Mouse (Mus musculus) frontal cortex, postnatal 36 days (tissue): ENCODE measurements around the gene R3hdm4.
"Not testable (repeated sequence)": the region's sequence is repeated elsewhere in the genome, so short reads cannot be mapped to it uniquely, and the experiment has no call there.

ENCODE experiments used
- DNase-seq, 2 experiments: peaks; one replicate each; pipeline ENCODE4 v3.0.0; 2022; ENCODE audit warnings: low spot score in 2 of 2

The R3hdm4 gene

DNA sequence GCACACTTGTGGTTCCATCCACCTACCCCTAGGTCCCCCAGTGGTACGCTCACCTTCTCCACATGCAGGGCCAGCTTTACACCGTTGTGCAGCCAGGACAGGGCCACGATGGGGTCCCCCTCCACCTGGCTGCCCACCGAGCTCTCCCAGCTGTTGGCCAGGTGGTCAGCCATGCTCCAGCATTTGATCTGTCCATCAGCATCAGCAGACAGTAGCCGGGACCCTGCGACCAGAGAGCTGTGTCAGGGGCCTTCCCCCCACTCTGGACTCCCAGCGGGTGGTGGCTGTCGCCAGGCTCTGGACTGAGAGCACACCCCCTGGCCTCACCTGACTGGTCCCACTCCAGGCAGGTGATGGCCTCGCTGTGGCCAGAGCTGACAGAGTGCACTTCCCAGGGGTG, 14.3 kb downstream of the R3hdm4 start:
- DNase-seq = no peak

DNA sequence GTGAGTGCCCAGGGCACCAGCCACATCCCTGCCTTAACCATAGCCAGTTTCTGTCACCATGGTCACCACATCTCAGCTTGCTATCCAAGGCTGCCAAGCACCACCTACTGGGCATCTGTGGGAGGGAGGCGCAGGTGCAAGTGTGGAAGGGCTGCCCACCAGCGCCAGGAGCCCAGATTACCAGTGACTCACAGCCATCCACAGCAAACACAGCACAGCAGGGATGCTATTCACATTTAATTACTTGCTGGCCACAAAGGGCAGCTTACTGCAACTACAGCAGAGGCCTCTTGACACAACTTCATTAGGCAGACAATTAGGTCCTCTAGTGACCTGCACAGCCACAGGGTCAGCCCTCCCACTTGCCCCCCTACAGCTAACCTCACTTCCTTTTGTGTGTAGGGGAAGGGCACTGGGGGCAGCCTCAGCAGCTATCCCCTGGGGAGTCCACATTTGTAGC, 20.0 kb downstream of the R3hdm4 start:
- peak; percentile 80 to 89 for DNase-seq

DNA sequence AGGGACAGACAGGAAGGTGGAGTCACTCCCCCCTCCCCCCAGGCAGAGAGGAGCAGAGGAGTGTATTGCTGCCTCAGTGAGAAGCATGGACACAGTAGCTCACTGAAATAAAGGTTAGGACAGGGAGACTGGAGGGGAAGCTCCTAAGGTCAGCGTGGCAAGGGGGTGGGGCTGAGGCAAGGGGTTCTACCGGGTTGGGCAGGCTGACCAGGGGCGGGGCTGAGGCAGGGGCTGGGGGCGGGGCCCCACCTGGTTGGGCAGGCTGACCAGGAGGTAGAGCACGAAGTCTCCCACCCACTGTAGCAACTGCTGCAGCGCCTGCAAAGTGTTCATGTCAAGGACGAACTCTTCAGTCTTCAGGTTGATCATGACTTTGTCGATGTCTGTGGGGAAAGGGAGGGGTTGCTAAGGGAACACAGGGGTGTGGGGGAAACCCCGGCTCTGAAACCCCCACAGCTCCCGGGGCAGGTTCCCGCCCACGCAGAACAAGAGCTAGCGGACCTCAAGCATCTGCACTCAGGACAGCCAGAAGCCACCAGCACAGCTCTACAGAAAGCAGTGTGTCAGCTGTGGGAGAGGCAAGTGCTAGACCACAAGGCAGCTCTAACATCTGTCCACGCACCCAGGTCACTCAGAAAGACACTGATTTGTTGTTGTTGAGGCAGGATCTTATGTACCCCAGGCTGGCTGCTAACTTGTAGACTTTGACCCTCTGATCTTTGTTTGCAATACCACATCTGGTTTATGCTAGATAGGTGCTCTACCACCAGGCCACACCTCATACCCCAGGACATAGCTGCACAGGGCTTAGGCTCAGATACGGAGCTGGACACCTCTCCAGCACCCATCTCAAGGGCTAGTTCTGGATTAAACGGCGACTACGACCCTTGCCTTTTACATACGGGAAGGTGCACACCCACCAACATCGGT, 23.4 kb downstream of the R3hdm4 start:
- no peak for DNase-seq

DNA sequence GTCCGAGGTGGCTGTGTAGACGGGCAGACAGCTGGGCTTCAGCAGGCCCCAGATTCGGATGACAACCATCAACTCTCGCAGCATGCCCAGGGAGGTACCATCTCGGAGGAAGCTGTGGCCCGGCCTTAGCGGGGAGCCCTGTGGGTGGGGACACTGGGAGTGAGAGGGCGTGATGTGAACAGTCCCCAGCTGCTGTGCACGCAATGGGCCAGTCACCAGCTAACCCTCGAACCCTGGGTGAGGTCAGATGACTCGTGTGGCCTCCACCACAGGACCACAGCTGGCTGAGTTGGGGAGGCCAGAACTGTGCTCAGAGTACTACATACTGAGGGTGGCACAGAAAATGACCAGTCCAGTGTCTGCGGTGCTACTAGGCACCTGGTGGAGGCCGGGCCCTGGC, 24.2 kb downstream of the R3hdm4 start:
- DNase-seq = no peak

DNA sequence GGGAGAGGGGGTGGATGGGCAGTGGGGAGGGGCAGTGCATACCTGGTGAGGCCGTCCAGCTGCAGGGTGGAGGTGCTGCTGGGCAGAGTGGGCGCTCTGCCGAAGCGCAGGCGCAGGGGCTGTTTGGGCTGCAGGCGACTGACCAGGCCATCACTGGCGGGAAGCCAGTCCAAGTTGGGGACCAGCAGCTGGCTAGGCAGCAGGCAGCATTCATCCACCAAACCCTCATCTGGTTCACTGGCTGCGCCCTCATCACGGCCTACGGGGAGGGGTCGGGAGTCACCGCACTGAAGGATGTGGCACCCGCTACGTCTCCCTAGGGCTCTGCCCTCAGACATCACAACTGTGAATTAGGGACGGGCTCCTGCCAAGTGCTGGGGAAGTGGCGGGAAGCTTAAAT, 24.7 kb downstream of the R3hdm4 start:
- no peak for DNase-seq

DNA sequence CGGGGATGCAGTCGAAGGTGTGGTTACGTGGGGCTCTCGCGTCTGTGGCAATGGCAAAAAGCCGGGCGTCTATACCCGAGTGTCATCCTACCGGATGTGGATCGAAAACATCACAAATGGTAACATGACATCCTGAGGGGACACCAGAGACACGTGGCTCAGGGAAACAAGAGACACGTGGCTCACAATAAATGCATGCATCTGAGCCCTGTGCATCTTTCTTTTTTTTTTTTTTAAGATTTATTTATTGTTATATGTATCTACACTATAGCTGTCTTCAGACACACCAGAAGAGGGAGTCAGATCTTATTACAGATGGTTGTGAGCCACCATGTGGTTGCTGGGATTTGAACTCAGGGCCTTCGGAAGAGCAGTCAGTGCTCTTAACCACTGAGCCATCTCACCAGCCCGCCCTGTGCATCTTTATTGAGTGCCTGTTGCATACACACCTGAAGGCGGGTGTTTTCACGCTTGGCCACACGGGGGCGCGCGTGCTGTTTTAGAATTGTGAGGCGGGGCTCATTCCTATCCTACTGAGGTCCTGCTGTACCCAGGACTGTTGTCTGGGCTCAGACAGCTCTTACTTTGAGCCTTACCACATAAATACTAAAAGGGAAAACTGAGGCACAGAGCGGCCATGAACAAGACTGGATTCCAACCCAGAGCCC, 28.4 kb downstream of the R3hdm4 start:
- peak; percentile 79 to 81 for DNase-seq

DNA sequence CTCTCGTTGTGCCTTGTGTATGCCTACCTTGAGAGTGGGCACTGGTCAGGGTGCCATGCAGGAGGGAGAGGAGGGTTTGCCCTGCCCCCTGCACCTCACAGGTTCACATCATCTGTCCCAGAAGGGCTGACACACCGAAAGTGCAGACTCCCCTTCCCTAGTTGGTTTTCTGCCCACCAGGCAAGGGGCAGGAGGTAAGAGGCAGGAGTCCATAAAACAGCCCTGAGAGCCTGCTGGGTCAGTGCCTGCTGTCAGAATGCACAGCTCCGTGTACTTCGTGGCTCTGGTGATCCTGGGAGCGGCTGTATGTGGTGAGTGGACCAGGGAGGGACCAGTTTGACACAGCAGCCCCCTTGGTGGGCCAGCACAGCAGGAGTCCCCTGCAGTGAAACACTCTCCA, 30.3 kb downstream of the R3hdm4 start, which contains the start of gene Cfd:
TSS of gene Cfd (plus strand) at position 184 of the 400 bp plus-strand sequence.
- no peak for DNase-seq

DNA sequence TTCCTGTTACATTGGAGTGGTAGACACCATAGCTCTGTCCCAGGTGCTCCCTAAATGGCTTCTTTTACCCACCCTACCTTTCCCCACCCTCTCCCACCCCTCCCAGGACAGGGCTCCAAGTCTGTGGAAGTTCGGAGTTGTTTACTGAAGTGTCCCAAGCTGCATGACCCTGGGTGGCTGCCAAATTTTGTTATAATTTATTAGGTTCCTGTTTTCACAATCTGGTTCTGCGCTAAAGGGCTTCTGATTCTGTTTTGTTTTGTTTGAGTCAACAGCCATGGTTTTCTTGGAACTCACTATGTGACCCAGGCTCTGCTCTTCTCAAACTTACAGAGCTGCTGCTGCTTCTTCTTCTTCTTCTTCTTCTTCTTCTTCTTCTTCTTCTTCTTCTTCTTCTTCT, 31.6 kb downstream of the R3hdm4 start:
- no peak for DNase-seq

DNA sequence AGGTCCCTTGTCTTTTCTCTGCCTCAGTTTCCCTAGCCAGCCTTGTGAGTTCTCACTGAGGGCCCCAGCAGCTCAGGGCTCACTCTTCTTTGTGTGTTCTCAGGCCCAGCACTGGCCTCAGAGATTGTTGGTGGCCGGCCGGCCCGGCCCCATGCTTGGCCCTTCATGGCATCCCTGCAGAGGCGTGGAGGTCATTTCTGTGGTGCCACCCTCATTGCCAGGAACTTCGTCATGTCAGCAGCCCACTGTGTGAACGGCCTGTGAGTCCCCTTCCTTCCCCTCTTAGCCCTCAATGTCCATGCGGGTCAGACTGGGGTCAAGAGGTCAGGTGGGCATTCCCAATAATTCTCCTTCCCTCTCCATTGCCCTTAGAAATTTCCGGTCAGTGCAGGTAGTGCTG, 34.4 kb downstream of the R3hdm4 start:
- DNase-seq = no peak

DNA sequence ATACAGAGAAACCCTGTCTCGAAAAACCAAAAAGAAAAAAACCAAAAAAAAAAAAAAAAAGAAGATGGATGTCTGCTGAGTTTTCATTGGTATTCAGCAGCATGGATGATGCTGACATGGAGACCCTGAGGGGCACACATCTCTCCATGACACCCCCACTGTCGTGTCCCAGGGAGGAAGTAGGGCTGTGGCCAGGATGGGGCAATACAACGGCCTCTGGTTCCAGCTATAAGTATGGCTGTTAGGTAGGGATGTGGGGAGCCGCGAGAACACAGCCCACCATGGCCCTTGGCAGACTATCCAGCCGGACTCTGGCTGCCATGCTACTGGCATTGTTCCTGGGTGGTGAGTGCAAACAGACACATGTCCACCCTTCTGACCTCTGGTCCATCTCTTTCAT, 35.0 kb downstream of the R3hdm4 start, which contains the start of gene Elane:
TSS of gene Elane (plus strand) at position 194 of the 400 bp plus-strand sequence.
- no peak for DNase-seq

DNA sequence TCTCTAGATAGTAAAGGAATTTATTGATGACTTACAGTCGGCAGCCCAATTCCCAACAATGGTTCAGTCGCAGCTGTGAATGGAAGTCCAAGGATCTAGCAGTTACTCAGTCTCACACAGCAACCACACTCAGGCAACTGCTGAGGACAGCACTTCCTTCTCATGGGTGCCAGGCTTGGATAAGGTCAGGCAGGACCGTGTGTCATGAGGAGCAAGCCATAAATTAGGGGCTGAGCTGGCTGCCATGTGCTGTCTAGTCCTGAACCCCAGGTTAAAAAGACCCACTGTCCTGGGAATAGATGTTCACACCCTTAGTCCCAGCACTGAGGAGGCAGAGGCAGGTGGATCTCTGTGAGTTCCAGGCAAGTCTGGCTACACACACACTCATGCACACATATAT, 36.1 kb downstream of the R3hdm4 start:
- not testable (repeated sequence) for DNase-seq

DNA sequence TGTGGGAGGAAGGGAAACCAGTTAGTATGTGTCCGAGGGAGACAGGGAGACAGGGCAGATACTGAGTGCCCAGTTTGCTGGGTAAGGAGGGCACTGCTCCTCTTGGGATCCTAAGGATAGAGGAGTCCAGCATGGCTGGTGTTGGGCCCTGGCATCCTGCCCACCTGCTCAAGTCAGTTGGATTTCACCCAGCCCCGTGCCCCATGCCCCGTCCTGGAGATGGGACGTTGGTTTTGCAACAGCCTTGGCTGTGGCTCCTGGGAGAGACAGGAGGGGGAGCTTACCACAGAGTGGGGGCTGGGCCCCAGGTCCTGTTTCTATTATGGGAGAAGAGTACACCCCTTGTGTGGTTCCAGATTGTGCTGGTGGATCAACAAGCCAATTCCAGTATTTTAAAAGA, 36.6 kb downstream of the R3hdm4 start:
- no peak for DNase-seq

DNA sequence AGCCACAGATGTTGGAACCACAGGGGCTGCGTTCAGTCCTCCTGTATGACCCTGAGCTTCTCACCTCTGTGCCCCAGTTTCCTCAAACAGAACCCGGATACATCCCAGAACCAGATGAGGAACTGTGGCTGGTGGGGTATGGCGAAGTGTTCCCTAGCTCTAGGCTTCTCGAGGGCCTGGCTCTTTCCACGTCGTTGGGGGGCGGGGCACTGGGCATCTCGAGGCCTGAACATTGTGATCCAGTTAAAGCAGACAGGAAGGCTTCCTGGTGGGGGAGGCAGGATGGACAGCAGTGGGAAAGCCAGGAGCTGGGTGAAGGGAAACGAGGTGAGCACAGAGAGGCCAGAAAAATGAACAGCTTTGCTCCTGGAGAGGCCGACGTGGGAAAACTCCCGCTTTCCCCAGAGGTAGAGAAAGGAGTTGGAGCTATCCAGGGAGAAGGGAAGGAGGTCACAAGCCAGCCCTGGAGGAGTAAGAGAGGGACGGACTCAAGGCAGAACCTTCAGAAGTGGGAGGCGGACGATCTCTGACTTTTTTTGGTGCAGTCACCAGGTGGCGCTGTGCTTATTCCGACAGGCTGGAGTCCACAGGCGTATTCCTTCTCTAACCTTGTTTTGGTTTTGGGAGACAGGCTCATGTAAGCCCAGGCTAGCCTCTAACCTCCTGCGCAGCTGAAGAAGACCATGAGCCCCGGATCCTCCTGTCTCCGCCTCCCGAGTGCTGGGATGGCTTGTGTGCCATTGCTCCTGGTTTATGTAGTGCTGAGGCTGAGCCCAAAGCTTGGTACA, 37.5 kb downstream of the R3hdm4 start:
- peak; percentile 80 to 86 for DNase-seq

DNA sequence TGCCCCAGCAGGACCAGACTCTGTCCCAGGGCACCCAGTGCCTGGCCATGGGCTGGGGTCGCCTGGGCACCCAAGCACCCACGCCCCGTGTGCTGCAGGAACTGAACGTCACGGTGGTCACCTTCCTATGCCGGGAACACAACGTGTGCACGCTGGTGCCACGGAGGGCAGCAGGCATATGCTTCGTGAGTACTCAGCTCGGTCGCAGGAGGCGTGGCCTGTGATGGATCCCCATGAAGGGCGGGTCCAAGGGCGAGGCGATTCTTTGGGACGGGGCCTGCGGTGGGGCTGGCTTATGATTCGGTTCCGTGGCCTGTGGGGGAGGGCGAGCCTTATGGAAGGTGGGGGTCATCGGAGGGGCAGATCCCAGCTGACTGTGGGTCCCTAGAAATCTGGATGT, 39.0 kb downstream of the R3hdm4 start:
- no peak for DNase-seq

DNA sequence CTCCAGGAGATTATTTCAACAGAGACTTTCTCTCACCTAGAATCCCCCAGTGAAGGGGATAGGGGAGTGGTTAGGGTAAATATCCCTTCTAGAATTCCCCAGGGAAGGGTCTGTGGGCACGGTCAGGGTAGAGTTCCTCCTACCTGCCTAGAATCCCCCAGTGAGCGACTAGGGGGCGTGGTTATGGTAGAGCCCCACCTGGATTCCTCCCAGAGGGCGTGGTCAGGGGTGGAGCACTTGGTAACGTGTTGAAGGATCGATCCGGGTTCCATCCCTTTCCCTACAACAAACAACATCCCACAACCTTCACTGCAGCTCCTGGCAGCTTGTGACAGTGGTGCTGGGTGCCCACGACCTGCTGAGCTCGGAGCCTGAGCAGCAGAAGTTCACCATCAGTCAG, 40.3 kb downstream of the R3hdm4 start:
- DNase-seq = no peak

DNA sequence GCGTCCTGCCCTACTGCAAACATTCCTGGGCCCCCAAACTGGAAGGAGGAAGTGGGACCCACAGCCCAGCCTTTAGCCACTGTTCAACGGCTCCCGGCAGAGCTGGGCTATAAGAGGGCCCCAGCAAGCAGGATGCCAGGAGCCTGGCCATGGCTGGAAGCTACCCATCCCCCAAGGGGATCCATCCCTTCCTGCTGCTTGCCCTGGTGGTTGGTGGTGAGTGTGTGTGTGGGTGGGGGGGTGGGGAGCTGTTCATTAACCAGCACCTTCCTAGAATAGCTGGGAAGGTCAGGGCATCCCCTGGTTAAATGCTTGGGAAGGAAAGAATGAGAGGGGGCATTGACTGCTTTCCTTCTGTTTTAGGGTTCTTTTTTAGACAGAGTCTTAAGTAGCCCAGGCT, 41.5 kb downstream of the R3hdm4 start:
- no peak for DNase-seq

DNA sequence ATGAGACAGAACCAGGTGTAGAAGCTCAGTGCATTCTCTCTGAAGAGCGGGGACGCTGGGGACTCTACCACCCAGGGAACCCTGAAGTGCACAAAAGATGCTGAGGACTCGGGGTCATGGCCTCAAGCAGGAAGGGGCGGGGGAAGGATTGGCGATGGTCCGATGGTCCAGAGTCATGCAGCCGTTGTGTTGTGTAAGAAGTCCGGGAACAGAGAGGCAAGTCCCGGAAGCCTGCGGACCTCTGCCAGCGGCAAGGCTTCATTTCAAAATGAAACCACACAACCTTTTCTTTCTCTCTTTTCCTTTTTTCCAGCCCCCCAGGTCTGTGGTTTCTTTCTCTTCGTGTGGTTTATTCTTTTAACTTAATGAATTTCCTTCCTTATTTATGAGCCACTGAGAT, 43.3 kb downstream of the R3hdm4 start:
- no peak for DNase-seq

DNA sequence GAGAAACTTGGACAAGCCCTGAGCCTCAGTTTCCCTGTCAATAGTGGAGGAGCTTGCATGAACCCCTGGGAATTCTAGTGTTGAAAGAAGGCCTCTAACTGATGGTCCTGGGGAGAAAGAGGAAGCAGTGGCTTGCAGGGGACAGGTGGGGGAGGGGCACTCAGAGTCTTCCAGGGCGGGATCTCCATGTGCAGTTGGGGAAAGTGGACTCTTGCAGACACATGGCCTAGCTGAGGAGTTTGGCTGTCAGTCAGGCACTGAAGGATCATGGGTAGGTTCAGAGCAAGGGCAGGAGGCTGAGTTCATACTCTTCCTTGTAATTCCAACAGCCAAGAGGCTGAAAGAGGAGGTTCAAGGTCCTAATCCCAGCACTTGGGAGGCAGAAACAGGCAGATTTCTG, 43.8 kb downstream of the R3hdm4 start:
- no peak for DNase-seq

DNA sequence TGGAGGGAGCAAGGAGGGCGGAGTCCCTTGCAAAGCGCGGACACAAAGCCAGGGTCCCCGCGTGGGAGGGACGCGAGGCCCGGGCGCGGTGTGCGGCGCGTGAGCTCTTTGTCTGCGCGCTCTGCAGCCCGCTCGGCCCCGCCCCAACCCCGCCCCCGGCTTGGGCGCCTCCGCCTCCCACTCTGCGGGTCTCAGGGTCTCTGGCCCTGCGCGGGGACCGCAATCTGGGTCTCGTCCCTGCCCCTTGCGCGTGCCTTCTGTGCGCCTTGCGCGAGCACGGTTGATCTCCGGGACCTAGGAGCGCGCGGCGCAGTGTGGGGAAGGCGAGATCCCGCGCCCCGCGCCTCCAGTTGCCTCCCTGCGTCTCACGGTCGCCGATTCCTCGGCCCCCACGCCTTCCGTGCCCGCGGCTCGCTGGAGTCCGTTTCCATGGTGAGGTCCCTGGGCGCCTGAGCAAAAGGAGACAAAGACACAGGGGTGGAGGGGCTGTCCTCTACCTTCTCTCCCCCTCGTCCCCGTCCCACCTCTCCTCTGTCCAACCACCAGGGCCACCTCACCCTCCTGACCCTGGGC, 46.6 kb downstream of the R3hdm4 start, which contains the start of the genes Prtn3 and Plppr3:
TSS of gene Prtn3 (plus strand) at position 187 of the 573 bp plus-strand sequence.
TSS of gene Plppr3 (minus strand) at position 345 of the 573 bp plus-strand sequence.
- DNase-seq = no peak

DNA sequence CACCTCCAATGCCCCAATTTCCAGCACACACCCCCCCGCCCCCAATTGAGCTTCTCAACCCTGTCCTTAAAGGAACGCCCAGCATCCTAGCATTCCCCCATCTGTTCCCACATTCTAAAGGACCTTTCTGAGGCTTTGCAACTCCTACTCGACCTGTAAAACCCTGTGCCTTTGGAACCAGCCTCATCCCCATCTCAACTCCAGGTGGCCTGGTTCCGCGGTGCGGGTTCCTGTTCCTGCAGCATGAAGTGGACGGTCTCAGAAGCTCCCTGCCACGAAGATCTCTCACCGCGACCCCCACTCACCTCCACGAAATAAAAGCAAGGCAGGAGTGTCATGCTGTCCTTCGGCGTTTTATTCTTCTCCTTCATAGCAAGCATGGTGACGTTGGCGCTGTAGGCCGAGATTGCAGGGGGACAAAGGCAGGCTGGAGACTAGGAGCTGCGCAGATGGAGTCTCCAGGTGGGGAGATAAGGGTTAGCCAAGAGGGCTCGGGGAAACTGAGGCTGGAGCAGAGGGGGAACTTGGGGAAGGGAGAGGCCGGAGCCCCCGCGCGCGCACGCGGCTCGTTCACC, 47.2 kb downstream of the R3hdm4 start:
- no peak for DNase-seq

DNA sequence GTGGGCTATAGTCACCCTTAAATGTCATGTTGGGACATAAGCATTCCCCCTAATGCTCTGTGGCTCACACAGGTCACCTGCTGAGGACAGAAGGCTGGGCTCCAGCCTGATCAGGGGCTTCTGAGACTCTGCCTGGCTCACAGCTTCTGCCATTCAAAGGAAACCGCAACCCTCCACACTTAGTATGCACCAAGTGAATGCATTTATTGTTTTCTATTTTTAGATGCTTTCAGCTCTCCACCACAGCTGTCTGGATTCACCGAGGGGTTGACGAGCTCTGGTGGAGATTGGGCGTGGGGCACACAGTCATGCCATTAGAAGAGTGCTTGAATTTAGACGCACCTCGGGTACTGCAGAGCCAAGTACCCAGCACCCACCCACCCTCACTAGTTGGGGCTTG, 47.7 kb downstream of the R3hdm4 start:
- DNase-seq = no peak
